Mouse (Mus musculus) lung, adult 2 months (tissue): ENCODE measurements at regions not wholly inside any gene's neighbourhood (a gene's known extent, or its start where the extent isn't known, plus 50 kb on each side); places are given as distances from the start of the nearest gene placed in this dataset.

Experiments used
- DNase-seq: peaks from one replicate; pipeline ENCODE4 v3.0.0; 2022
- H3K4me1 ChIP-seq: fragments of 200-500 bp; 2 replicates; pipeline ENCODE4 v1.6.1; 2011; ENCODE audit warnings: low read length; ENCODE audit not compliant: control insufficient read depth, insufficient read depth
- H3K4me3 ChIP-seq: fragments of 200-500 bp; replicated peaks from 2 replicates; pipeline ENCODE3; 2011; ENCODE audit warnings: low read depth, mild to moderate bottlenecking, control low read depth, low read length; ENCODE audit errors: extremely low read depth
- CTCF ChIP-seq: fragments of 200-500 bp; IDR thresholded peaks from 2 replicates; pipeline ENCODE4 v1.5.1; 2011; ENCODE audit warnings: mild to moderate bottlenecking, low read length, control low read depth; ENCODE audit not compliant: insufficient read depth
- POLR2A ChIP-seq: fragments of 200-500 bp; IDR thresholded peaks from 2 replicates; pipeline ENCODE4 v1.6.1; 2011; ENCODE audit warnings: low read depth, mild to moderate bottlenecking, control low read depth, low read length, borderline replicate concordance; ENCODE audit errors: extremely low read depth
- WGBS: fragments of 180-500 bp; shearing (Covaris S2); methylation state at CpG from one replicate; pipeline ENCODE4 v1.1.7; 2018; 5-methylcytosine and 5-hydroxymethylcytosine counted together

GRCm38 (mm10) chr5:39040467-39040866, 163.9 kb upstream of the Clnk start:
- 71% methylated on average over 2 of the region's 2 CpGs for WGBS
- TF ChIP-seq CTCF (no peak), POLR2A (no peak)
- H3K4me3 ChIP-seq: no peak overlapping the region
- no peaks in the 10 kb centered on the region for H3K4me1 ChIP-seq
- no peak for DNase-seq

- 82% methylated on average over 4 of the region's 4 CpGs for WGBS
- Histone ChIP-seq H3K4me3 (no peak overlapping the region), H3K4me1 (no peaks in the 10 kb centered on the region)
- no peak for DNase-seq
- TF ChIP-seq CTCF (no peak), POLR2A (no peak)
Measured at GRCm38 (mm10) chr5:39023241-39023640, 146.6 kb upstream of the Clnk start.

- DNase-seq: no peak
- Histone ChIP-seq H3K4me1 (no peaks in the 10 kb centered on the region), H3K4me3 (no peak overlapping the region)
- TF ChIP-seq CTCF: no peak
- no peak for TF ChIP-seq POLR2A
- WGBS: 75% methylated on average over 4 of the region's 4 CpGs
Measured at GRCm38 (mm10) chr5:39000643-39001042, 124.0 kb upstream of the Clnk start.

- TF ChIP-seq POLR2A (no peak), CTCF (no peak)
- no peak overlapping the region for H3K4me3 ChIP-seq
- WGBS: 44% methylated on average over 2 of the region's 2 CpGs
- H3K4me1 ChIP-seq: no peaks in the 10 kb centered on the region
- DNase-seq: no peak
Measured at GRCm38 (mm10) chr5:38999700-39000099, 123.1 kb upstream of the Clnk start.

- H3K4me1 ChIP-seq: no peaks in the 10 kb centered on the region
- no peak for TF ChIP-seq CTCF
- no peak for TF ChIP-seq POLR2A
- 71% methylated on average over 6 of the region's 6 CpGs for WGBS
- no peak overlapping the region for H3K4me3 ChIP-seq
- DNase-seq: no peak
Measured at GRCm38 (mm10) chr5:38972397-38973159, 96.0 kb upstream of the Clnk start.

- no peak for TF ChIP-seq CTCF
- TF ChIP-seq POLR2A: no peak
- H3K4me3 ChIP-seq: no peak overlapping the region
- H3K4me1 ChIP-seq: no peaks in the 10 kb centered on the region
- no peak for DNase-seq
- WGBS: 71% methylated on average over 4 of the region's 4 CpGs
Measured at GRCm38 (mm10) chr5:38970497-38970896, 93.9 kb upstream of the Clnk start.

GRCm38 (mm10) chr5:38967010-38967409, 90.4 kb upstream of the Clnk start:
- DNase-seq: no peak
- H3K4me1 ChIP-seq: no peaks in the 10 kb centered on the region
- H3K4me3 ChIP-seq: no peak overlapping the region
- TF ChIP-seq POLR2A (no peak), CTCF (no peak)
- 39% methylated on average over 1 of the region's 1 CpGs for WGBS

- H3K4me3 ChIP-seq: no peak overlapping the region
- no peak for DNase-seq
- TF ChIP-seq CTCF: no peak
- TF ChIP-seq POLR2A: no peak
- no peaks in the 10 kb centered on the region for H3K4me1 ChIP-seq
Measured at GRCm38 (mm10) chr5:38964445-38964844, 87.8 kb upstream of the Clnk start.

- Histone ChIP-seq H3K4me3 (no peak overlapping the region), H3K4me1 (no peaks in the 10 kb centered on the region)
- DNase-seq: no peak
- no peak for TF ChIP-seq CTCF
- no peak for TF ChIP-seq POLR2A
- WGBS: 61% methylated on average over 9 of the region's 9 CpGs
Measured at GRCm38 (mm10) chr5:38950520-38951288, 74.1 kb upstream of the Clnk start.
